Mouse (Mus musculus) embryonic facial prominence, embryonic 10.5 days (tissue): Measurements from ENCODE around the gene Gm20661. TPM values are rescaled to one million over a fixed set of nuclear protein-coding genes. Genes with fewer than 3 reads are reported as not detected.
"Not testable (repeated sequence)": the region's sequence is repeated elsewhere in the genome, so short reads cannot be mapped to it uniquely, and the experiment has no call there.

Source experiments
- DNase-seq: peaks from one replicate; pipeline ENCODE4 v3.0.0-alpha.2; 2017; ENCODE audit warnings: low spot score
- H3K27ac ChIP-seq: fragments of 300-500 bp; sonication (generic); replicated peaks from 2 replicates; pipeline ENCODE4 v1.5.1; 2016; ENCODE audit warnings: mild to moderate bottlenecking
- H3K27me3 ChIP-seq: fragments of 300-500 bp; sonication (generic); replicated peaks from 2 replicates; pipeline ENCODE4 v1.6.1; 2016; ENCODE audit warnings: low read depth, mild to moderate bottlenecking; ENCODE audit not compliant: poor library complexity, severe bottlenecking
- H3K36me3 ChIP-seq: fragments of 300-500 bp; sonication (generic); replicated peaks from 2 replicates; pipeline ENCODE4 v1.6.1; 2016; ENCODE audit warnings: mild to moderate bottlenecking, moderate library complexity
- H3K4me1 ChIP-seq: fragments of 300-500 bp; sonication (generic); 2 replicates; pipeline ENCODE4 v1.6.1; 2016
- H3K4me3 ChIP-seq: fragments of 300-500 bp; sonication (generic); 2 replicates; pipeline ENCODE4 v1.5.1; 2016; ENCODE audit warnings: mild to moderate bottlenecking, moderate library complexity
- H3K9me3 ChIP-seq: fragments of 300-500 bp; sonication (generic); 2 replicates; pipeline ENCODE4 v1.6.1; 2016; ENCODE audit warnings: mild to moderate bottlenecking
- WGBS: fragments of 180-500 bp; shearing (Covaris S2); methylation state at CpG from one replicate; pipeline ENCODE4 v1.1.7; 2016; 5-methylcytosine and 5-hydroxymethylcytosine counted together
- polyA plus RNA-seq: library from polyadenylated mRNA; unstranded; fragments of >200 nt; fragmentation: Nextera tagmentation; extraction: Ambion mirVana; gene quantifications from 2 replicates; pipeline ENCODE4 v1.2.1, GENCODE M21; 2016

The Gm20661 gene
- polyA plus RNA-seq, 1 experiment from 2014 or later: 4.4 TPM

DNA sequence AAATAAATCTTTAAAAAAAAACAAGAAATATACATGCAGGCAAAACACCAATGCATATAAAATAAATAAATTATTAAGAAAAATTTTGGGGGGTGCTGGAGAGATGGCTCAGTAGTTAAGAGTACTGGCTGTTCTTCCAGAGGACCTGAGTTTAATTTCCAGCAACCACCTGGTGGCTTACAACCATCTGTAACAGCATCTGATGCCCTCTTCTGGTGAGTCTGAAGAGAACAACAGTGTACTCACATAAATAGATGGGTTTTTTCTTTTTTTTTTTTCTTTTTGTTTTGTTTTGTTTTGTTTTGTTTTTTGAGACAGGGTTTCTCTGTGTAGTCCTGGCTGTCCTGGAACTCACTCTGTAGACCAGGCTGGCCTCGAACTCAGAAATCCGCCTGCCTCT, 30.7 kb downstream of the Gm20661 start:
- H3K4me3 ChIP-seq, H3K9me3 ChIP-seq, H3K4me1 ChIP-seq, H3K27me3 ChIP-seq, DNase-seq, H3K27ac ChIP-seq: not testable (repeated sequence)
- 95% methylated on average over 2 of the region's 2 CpGs for WGBS
- H3K36me3 ChIP-seq: peaks cover 70% of the 10 kb centered on the region

- Histone ChIP-seq H3K4me1 (no peaks in the 10 kb centered on the region), H3K9me3 (no peaks in the 10 kb centered on the region), H3K27ac (no peak overlapping the region), H3K36me3 (peaks cover 55% of the 10 kb centered on the region), H3K27me3 (no peaks in the 10 kb centered on the region), H3K4me3 (no peak overlapping the region)
- no peak for DNase-seq
- WGBS: 86% methylated on average over 3 of the region's 3 CpGs
Measured at GRCm38 (mm10) chr9:108017127-108017526, 34.3 kb downstream of the Gm20661 start.

GRCm38 (mm10) chr9:108020741-108021140, 37.9 kb downstream of the Gm20661 start:
- no peak overlapping the region for H3K4me3 ChIP-seq
- no peak overlapping the region for H3K27ac ChIP-seq
- WGBS: 88% methylated on average over 1 of the region's 1 CpGs
- H3K9me3 ChIP-seq: no peaks in the 10 kb centered on the region
- H3K27me3 ChIP-seq: no peaks in the 10 kb centered on the region
- DNase-seq: no peak
- peaks cover 44% of the 10 kb centered on the region for H3K36me3 ChIP-seq
- no peaks in the 10 kb centered on the region for H3K4me1 ChIP-seq

GRCm38 (mm10) chr9:108023216-108023615, 40.4 kb downstream of the Gm20661 start:
- H3K4me1 ChIP-seq: no peaks in the 10 kb centered on the region
- 94% methylated on average over 3 of the region's 3 CpGs for WGBS
- no peak for DNase-seq
- H3K27me3 ChIP-seq: no peaks in the 10 kb centered on the region
- H3K36me3 ChIP-seq: peaks cover 51% of the 10 kb centered on the region
- H3K9me3 ChIP-seq: no peaks in the 10 kb centered on the region
- no peak overlapping the region for H3K27ac ChIP-seq
- H3K4me3 ChIP-seq: no peak overlapping the region

GRCm38 (mm10) chr9:108026584-108026983, 43.7 kb downstream of the Gm20661 start:
- DNase-seq: no peak
- no peak overlapping the region for H3K4me3 ChIP-seq
- no peaks in the 10 kb centered on the region for H3K9me3 ChIP-seq
- H3K4me1 ChIP-seq: no peaks in the 10 kb centered on the region
- no peaks in the 10 kb centered on the region for H3K27me3 ChIP-seq
- H3K36me3 ChIP-seq: peaks cover 70% of the 10 kb centered on the region
- no peak overlapping the region for H3K27ac ChIP-seq
- 90% methylated on average over 3 of the region's 3 CpGs for WGBS

DNA sequence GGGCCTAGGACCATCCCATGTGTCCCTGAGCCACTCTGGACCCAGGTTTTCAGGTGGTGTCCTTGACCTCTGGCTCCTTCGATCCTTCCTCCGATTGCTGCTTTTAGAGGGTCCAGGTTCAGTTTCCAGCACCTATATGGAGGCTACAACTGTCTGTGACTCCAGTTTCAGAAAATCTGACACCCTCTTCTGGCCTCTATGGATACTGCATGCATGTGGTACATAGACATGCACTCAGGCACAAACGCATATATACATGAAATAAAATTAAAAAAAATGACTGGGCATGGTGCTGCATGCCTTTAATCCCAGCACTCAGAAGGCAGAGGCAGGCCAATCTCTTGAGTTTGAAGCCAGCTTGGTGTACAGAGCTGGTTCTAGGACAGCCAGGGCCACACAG, 45.0 kb downstream of the Gm20661 start:
- no peaks in the 10 kb centered on the region for H3K4me1 ChIP-seq
- H3K27me3 ChIP-seq: no peaks in the 10 kb centered on the region
- H3K4me3 ChIP-seq: no peak overlapping the region
- no peak for DNase-seq
- H3K27ac ChIP-seq: no peak overlapping the region
- H3K36me3 ChIP-seq: peaks cover 83% of the 10 kb centered on the region
- WGBS: 98% methylated on average over 3 of the region's 3 CpGs
- H3K9me3 ChIP-seq: no peaks in the 10 kb centered on the region

- 88% methylated on average over 5 of the region's 5 CpGs for whole genome bisulfite sequencing
- Histone ChIP-seq H3K36me3 (peaks cover 89% of the 10 kb centered on the region), H3K27me3 (no peaks in the 10 kb centered on the region), H3K4me1 (no peaks in the 10 kb centered on the region), H3K9me3 (no peaks in the 10 kb centered on the region), H3K27ac (no peak overlapping the region), H3K4me3 (no peak overlapping the region)
- no peak for DNase-seq
Measured at GRCm38 (mm10) chr9:108032126-108032525, 49.3 kb downstream of the Gm20661 start.

GRCm38 (mm10) chr9:108035331-108036156, 52.7 kb downstream of the Gm20661 start:
- no peaks in the 10 kb centered on the region for H3K4me1 ChIP-seq
- no peak overlapping the region for H3K27ac ChIP-seq
- H3K4me3 ChIP-seq: no peak overlapping the region
- no peaks in the 10 kb centered on the region for H3K9me3 ChIP-seq
- 96% methylated on average over 2 of the region's 2 CpGs for WGBS
- DNase-seq: no peak
- H3K27me3 ChIP-seq: no peaks in the 10 kb centered on the region
- peaks cover 86% of the 10 kb centered on the region for H3K36me3 ChIP-seq

Other genes with a start within 250 kb of the Gm20661 start
- 200 and 206 TPM in 2 replicates for gene Rbm5, start 212.1 kb upstream of the Gm20661 start, polyA plus RNA-seq
- 114 and 116 TPM in 2 replicates for gene Rbm6, start 109.8 kb upstream of the Gm20661 start, polyA plus RNA-seq
- 12.2 and 12.7 TPM in 2 replicates for gene Mon1a, start 94.9 kb upstream of the Gm20661 start, polyA plus RNA-seq
- 0.65 and 1.1 TPM in 2 replicates for gene Mst1r, start 76.2 kb upstream of the Gm20661 start, polyA plus RNA-seq
- gene Actl11, start 54.6 kb upstream of the Gm20661 start, polyA plus RNA-seq: not detected in 2 replicates
- gene Camkv, start 47.4 kb upstream of the Gm20661 start, polyA plus RNA-seq: 7.6 and 7.9 TPM in 2 replicates
- gene Traip, start 32.9 kb upstream of the Gm20661 start, polyA plus RNA-seq: 38.8 and 41.5 TPM in 2 replicates
- 10.3 and 11.9 TPM in 2 replicates for gene Uba7, start 7.6 kb upstream of the Gm20661 start, polyA plus RNA-seq
- gene Inka1, start 2.8 kb downstream of the Gm20661 start, polyA plus RNA-seq: 99.3 and 112 TPM in 2 replicates
- gene Cdhr4, start 9.4 kb downstream of the Gm20661 start, polyA plus RNA-seq: 4.6 and 6.5 TPM in 2 replicates
- 0.41 and 0.52 TPM in 2 replicates for gene Gm20662, start 13.3 kb downstream of the Gm20661 start, polyA plus RNA-seq
- 57.1 and 57.3 TPM in 2 replicates for gene Ip6k1, start 19.4 kb downstream of the Gm20661 start, polyA plus RNA-seq
- 23.3 and 26.1 TPM in 2 replicates for gene Gmppb, start 66.2 kb downstream of the Gm20661 start, polyA plus RNA-seq
- 2.7 and 2.8 TPM in 2 replicates for gene Amigo3, start 70.1 kb downstream of the Gm20661 start, polyA plus RNA-seq
- 0.43 and 0.69 TPM in 2 replicates for gene Mst1, start 97.4 kb downstream of the Gm20661 start, polyA plus RNA-seq
- 32.7 and 34.1 TPM in 2 replicates for gene Rnf123, start 100.3 kb downstream of the Gm20661 start, polyA plus RNA-seq
- 68.3 and 72.8 TPM in 2 replicates for gene Apeh, start 111.5 kb downstream of the Gm20661 start, polyA plus RNA-seq
- 1.4 and 1.7 TPM in 2 replicates for gene Bsn, start 207.3 kb downstream of the Gm20661 start, polyA plus RNA-seq